Mouse (Mus musculus) myocyte (in vitro differentiated cells): ENCODE measurements around the gene Pacsin1.

ENCODE experiments used
- MYOG ChIP-seq, 3 experiments: IDR thresholded peaks; one replicate each; pipeline ENCODE4 v1.6.1; 2011; ENCODE audit warnings: control low read depth in 2 of 3, low read depth in 2 of 3, mild to moderate bottlenecking in 2 of 3; ENCODE audit not compliant: insufficient read length in 2 of 3, control insufficient read depth in 1 of 3, insufficient read depth in 1 of 3
- POLR2A ChIP-seq: IDR thresholded peaks from one replicate; pipeline ENCODE4 v1.6.1; 2011; ENCODE audit warnings: low read depth, mild to moderate bottlenecking, control low read depth, moderate library complexity; ENCODE audit not compliant: insufficient read length
- USF1 ChIP-seq: IDR thresholded peaks from one replicate; pipeline ENCODE4 v1.6.1; 2011; ENCODE audit warnings: low read depth, mild to moderate bottlenecking, control low read depth, moderate library complexity

- TF ChIP-seq USF1 (no peak), POLR2A (no peak), MYOG (IDR thresholded peaks at IDR 0.05; ENCODE audit: control insufficient read depth in 1 of 3, insufficient read depth in 1 of 3, insufficient read length in 2 of 3, low read depth in 2 of 3) (no peak)
These were observed 31.1 kb downstream of the Pacsin1 start for GRCm38 (mm10) chr17:27686395-27686794.
